Mouse (Mus musculus) adrenal gland (tissue): ENCODE results near the gene Tnfrsf23.

ENCODE experiments used
- intact Hi-C: fragments of 180-260 bp; cut with DNase I; formaldehyde crosslinking; loops from one replicate; pipeline ENCODE4 v1.15.1; 2025
- long read RNA-seq, 2 experiments: library from polyadenylated mRNA; unstranded; transcript quantifications; one replicate each; pipeline ENCODE4 v2.0.0; 2020; ENCODE audit warnings: borderline replicate concordance in 1 of 2; ENCODE audit not compliant: insufficient replicate concordance in 1 of 2

Tnfrsf23 gene
- long read RNA-seq, experiment 1, partial matches to known transcripts, result 0 of 2 reads
- long read RNA-seq, experiment 1, other reads (novel, unspliced or antisense), result 2 of 2 reads
- long read RNA-seq, experiment 2, result 0 reads

DNA sequence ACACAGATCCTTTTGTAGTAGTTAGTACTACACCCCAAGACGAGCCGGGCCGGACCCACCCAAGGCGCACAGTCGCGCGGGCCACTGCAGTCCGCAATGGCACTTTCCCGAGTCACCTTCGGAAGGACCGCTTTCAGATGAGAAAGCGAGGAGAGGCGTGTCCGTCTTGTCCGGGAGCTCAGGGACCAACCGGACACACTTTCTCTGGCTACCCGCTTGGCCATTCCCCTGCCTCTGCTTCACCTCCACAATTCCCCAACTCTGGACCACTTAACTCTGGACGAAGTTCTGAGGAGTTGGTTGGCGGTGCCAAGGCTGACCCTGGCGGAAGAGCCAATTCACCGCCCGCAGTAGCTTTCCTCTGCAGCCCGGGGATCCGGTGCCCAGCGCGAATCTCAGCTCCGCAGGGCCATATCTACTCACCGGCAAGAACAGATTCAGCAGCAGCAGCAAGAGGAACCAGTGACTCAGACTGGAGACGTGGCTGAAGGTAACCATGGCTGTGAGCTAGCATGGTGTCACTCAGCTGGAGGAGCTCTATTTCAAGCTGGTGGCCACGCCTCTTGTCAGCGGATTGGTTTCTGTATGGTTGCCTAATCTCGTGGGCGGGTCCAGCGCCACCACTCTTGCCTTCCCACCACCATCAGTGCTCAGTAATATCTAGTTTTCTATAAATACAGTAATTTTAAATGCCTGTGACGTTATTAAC lies at the start of gene Tnfrsf23:
TSS of gene Tnfrsf23 (minus strand) at position 514 of the 709 bp plus-strand sequence.
- intact Hi-C loops, result loop anchor here (2.0 kb wide), 1 partner anchor 33 kb away; no protein-coding TSS in a partner anchor

DNA sequence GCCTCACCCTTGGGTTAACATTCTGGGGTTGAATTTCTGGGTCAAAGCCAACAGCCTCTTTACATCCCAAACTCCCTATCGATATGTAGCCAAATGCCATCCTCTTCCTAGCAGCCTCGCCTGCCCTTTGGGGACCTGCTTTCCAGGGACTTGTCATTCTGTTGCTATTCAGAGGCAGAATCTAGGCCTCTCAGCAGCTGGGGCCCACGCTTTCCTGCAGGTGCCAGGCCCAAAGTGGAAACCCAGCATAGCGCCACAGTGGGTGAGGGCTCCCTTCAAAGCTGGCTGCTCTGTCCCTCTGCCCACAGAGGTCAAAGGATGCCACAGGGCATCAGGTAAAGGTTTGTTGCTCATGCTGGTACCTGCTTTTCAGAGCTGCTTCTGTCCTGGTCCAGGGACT lies 48.1 kb upstream of the Tnfrsf23 start:
- intact Hi-C loops, result no loop called here

GRCm38 (mm10) chr7:143729886-143730285 lies 44.2 kb upstream of the Tnfrsf23 start:
- intact Hi-C loops, result no loop called here

DNA sequence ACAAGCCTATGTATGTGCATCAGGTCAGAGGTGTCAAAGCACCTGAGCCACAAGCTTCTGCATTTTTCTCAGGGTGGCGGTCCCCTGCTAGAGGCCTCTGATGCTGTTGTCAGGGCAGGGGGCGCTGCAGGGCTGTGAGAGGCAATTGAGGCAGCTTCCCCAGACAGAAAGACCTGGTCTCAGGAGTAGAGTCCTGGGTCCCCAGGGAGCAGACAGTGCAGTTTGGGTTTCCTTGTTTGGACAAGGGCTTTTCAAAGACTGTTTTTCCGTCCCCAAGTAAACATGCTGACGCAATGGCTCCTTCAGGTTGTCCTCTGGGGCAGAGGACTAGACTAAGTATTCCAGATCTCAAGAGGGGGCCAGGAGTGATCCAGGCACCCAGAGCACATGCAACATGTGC lies 40.7 kb upstream of the Tnfrsf23 start:
- intact Hi-C loops, result no loop called here

DNA sequence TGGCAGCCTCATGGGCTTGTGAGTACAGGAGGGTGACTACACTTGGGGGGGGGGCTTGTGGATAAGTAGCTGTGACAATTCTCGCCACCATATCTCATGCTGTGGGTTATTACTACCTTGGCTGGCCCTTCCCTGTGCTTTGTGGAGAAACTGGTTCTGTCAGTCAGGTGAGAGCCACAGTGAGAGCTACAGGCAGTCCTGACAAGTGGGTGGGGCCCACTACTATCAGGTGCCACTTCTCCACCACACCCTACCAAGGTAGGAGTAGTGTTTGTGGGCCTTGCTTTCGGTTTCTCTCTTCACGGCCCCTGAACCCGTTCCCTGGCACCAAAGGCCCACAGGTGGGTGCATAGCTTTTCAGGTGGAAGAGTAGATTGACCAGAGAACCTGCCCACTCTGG lies 38.2 kb upstream of the Tnfrsf23 start:
- intact Hi-C loops, result no loop called here

GRCm38 (mm10) chr7:143722646-143723045 lies 37.0 kb upstream of the Tnfrsf23 start:
- intact Hi-C loops, result no loop called here

DNA sequence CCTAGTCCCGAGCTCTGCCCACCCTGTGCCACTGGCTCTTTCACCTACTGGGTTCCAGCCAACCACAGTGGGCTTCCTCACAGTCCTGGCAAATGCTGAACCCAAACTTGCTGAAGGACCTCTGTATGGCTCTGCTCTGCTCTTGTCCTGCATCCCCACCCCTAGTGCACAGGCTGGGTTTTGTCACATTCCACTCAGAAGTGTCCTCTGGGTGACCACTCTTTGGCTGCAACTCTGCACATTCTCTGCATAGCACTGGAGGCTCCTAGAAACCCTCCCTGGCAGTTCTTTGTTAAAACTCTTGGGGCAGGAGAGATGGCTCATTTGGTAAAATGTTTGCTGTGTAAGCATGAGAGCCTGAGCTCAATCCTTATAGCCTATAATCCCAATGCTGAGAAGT lies 32.1 kb upstream of the Tnfrsf23 start:
- intact Hi-C loops, result no loop called here

GRCm38 (mm10) chr7:143713421-143713820 lies 27.7 kb upstream of the Tnfrsf23 start:
- intact Hi-C loops, result no loop called here

GRCm38 (mm10) chr7:143712771-143713348 lies 27.2 kb upstream of the Tnfrsf23 start:
- intact Hi-C loops, result no loop called here

DNA sequence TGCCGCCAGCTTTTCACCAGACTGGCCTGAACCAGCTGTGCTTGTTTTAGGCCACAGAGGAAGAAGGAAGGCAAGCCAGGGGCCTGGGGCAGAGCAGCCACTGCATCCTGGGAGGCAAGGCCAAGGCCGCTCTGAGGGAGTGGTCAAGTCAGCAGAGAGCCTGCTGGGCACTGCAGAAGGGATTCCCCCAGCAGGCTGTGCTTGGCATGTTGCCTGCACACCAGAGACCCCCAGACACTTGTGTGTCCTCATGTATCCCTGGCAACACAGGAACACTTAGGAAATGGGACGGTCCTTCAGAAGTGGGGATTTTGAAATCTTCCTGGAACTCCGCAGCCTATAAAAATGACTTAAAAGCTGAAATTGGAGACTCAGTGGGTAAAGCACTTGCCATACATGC lies 26.4 kb upstream of the Tnfrsf23 start:
- intact Hi-C loops, result no loop called here

DNA sequence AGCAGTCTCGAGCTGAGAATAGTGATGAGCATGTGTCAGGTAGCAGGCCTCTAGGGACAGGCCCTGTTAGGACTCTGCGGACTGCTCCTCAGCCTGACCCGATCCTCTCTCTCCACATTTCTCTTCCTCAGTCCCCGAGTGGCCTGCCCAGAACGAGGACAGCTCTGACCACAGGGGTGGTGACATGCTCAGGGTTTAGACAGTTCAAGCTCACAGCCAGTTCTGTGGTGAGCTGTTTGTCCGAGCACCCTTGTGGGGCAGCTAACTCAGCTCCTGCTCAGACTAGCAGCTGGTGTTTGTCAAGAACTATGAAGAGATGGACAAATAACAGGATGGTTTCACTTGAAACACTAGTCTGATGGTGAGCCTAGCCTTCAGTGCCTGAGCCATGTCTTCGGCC lies 25.7 kb upstream of the Tnfrsf23 start:
- intact Hi-C loops, result no loop called here

DNA sequence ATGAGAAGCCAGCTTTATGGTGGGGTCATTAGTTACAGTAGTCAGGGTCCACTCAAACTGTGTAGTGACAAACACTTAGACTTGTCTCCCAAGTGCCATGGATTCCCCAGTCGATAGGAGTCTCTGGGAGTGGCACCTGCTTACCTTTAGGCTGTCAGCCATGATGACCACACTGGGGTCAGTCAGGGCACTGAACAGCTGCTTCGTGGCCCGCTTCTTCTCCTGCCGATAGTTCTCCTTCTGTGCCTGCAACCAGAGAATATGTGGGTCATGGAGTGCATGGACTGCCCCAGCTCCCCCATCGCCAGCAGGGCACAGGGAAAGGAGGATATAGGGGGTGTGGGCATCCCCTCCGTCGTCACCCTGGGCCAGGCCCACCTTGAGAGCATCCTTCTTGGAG lies 23.7 kb upstream of the Tnfrsf23 start:
- intact Hi-C loops, result no loop called here

DNA sequence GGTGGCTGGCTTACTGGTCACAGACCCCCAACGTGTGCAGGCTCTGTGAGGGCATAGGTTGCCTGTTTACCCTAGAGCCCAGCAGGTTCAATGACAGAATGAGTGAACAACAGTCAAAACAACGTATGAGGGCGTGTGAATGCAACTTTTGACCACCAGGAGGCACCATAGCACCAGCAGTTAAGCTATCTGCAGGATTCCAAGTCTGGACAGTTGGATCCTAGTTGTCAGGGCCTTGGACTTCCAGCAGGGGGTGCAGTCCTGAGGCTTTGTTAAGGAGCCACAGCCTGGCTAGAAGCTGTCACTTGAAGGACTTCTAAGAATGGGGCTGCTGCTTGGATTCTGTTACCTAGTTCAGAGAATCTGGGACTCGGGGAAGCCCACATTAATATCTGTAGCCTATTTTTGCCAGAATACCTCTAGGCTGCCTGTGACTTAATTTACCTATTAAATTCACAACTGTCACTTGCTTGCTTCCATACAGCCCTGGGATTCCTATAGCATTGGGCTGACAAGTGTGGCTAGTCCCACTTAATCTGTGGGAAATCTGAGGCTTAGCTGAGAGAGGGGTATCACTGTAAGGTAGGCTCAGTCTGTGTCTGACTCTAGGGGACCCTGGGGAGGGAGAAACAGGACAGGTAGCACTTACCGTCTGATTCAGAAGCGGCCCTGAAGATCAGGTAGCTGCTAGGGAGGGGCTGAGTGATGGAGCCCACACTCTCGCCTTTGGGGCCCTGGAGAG lies 21.2 kb upstream of the Tnfrsf23 start:
- intact Hi-C loops, result loop anchor here (1.0 kb wide), 1 partner anchor 41 kb away; no protein-coding TSS in a partner anchor

DNA sequence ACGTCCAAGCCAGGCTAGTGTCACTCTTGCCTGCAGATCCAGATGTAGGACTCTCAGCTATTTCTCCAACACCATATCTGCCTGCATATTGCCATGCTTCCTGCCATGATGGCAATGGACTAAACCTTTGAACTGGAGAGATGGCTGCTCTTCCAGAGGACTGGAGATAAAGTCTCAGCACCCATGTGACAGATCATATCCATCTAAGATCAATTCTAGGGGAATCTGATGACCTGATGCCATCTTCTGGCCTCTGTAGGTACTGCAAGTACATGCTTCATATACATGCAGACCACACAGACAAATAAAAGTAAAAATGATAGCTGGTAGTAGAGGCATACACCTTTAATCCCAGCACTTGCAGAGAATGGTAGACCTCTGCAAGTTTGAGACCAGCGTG lies 10.5 kb upstream of the Tnfrsf23 start:
- intact Hi-C loops, result no loop called here

DNA sequence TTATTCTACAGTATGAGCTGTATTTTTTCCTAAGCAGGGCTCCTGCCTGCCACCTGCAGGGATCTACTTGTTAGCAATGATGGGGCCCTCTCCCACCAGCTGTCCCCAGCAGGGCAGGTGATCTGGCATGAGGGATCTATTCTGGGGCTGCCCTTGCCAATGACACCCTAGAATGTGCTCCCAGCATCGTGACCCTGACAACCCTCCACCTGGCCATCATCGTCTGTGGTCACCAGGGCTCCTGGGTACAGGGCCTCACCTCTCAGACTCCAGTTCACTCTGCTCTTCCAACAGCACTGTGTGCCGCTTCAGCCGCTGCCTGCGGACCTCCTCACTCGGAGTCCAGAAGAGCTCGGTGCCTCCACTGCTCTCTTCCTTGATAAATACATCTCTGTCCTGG lies 8.9 kb upstream of the Tnfrsf23 start:
- intact Hi-C loops, result loop anchor here (1.0 kb wide), 1 partner anchor 110 kb away; no protein-coding TSS in a partner anchor

DNA sequence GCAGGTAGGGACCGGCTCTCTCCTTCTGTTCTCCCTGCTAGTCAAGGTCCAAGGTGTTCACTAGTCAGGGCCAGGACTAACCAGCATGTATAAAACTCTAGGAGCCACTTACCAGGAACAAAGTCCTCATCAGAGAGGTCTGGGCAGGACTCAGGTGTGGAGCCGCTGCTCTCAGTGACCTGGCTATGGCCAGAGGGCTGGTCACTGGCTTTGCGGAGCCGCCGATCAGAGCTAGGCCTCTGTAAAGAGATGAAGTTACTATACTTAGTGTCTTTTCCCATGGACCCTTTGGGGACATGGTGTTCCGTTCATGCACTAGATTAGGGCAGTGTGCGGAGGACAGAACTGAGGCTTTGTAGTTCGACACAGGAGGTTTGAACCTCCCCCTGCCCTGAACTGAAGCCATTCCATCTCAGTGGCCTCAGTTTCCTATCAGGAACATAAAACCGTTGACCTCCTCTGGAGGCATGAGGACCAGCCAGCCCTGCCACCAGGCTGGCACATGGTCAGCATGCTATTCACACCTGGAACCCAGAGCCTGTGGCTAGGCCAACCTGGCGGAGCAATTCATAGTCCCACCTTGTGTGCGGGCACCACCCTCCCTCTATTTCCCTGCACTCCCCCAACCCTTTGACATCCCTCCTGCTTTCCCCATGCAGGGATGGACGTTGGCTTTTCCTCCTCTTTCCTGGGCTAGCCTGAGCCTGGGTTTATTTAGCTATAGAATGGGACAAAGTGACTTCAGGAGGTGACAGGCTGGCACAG lies 7.3 kb upstream of the Tnfrsf23 start:
- intact Hi-C loops, result no loop called here

DNA sequence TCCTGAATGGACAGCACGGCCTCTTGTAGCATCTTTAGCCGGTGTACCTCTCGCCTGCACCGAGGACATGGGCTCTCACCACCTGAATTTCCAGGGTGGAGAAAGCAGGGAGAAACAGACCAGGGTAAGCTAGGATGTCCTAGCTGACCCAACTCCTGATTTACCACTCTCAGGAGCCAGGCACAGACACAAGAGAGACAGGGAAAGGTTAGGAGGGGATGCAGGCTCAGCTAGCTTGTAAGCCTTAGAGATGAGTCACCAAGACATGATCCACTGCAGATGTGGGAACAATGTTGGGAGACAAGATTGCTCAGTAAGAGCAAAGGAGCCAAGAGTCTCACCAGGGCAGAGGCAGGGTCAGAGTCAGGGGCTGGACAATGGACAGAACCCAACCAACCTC lies 6.2 kb upstream of the Tnfrsf23 start:
- intact Hi-C loops, result no loop called here

GRCm38 (mm10) chr7:143691181-143691580 lies 5.5 kb upstream of the Tnfrsf23 start:
- intact Hi-C loops, result no loop called here

- intact Hi-C loops, result no loop called here
Measured at GRCm38 (mm10) chr7:143689946-143690345, 4.3 kb upstream of the Tnfrsf23 start.

GRCm38 (mm10) chr7:143689481-143689880 lies 3.8 kb upstream of the Tnfrsf23 start:
- intact Hi-C loops, result no loop called here

DNA sequence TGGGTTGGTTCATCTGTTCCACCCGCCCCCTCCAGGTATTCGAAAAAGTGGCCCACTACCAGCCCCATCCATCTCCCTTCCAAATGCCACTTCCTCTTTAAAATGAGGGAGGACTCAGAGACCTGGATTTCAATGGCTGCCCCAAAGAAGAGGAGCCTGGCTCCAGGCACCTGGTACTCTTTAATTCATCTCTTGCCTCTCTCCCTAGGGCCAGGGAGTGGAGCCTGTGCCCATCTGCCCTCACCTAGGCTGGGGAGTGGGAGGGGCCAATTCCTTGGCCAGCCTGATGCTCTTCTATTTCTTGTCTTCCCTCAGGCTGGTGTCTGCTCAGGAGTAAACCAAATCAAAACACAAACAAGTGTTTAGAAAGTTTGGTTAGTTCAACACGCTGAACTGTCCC lies 1.0 kb upstream of the Tnfrsf23 start:
- intact Hi-C loops, result loop anchor here (2.0 kb wide), 1 partner anchor 34 kb away; no protein-coding TSS in a partner anchor
